Mouse (Mus musculus): ENCODE measurements at regions not wholly inside any gene's neighbourhood (a gene's known extent, or its start where the extent isn't known, plus 50 kb on each side); places are given as distances from the start of the nearest gene placed in this dataset.
"Not testable (repeated sequence)": the region's sequence is repeated elsewhere in the genome, so short reads cannot be mapped to it uniquely, and the experiment has no call there.

GRCm38 (mm10) chr7:60293556-60293955 is 153.5 kb upstream of the Snrpn start:
- DNase-seq (ENCODE audit: low read depth): no peak

- peak; percentile 16 for DNase-seq (ENCODE audit: low read depth)
Observed at GRCm38 (mm10) chr7:60244187-60244866, 104.3 kb upstream of the Snrpn start.

GRCm38 (mm10) chr7:60243746-60244145 is 103.7 kb upstream of the Snrpn start:
- DNase-seq (ENCODE audit: low read depth): peak; percentile 33

- DNase-seq (ENCODE audit: low read depth): not testable (repeated sequence)
Observed at GRCm38 (mm10) chr7:60238595-60239195, 98.7 kb upstream of the Snrpn start.

- not testable (repeated sequence) for DNase-seq (ENCODE audit: low read depth)
Observed at GRCm38 (mm10) chr7:60216358-60217273, 76.6 kb upstream of the Snrpn start.
